In the genomic region with DNA sequence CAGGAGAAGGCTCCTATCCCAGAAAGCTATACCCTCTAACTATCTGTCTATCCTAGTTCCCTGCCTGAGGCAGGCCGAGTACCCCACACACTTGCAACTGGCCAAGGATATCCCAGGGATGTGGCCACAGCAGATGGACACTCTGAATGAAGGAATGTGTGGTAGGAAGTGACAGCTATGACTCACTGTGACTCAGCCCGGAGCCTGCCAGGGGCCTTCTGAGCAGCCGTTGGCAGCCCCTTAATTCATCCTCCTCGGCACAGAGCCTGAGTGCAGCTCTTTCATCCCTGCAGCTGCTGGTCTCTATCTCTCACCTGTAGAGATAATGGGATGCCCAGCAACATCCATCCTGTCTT, we compare ENCODE assay signal across 9 mouse cellular contexts.
A peak's percentile ranks its signal among the peaks of the same experiment; 100 is the strongest.
DNase-seq lines count a peak whose midpoint lies in the region; ATAC-seq lines count a peak whose summit lies in the region.
"Had no signal": no experiment of that assay in that cellular context is flagged by ENCODE, and none has a peak within 500 bp of the region (broad histone marks: within the 10 kb centered on the region; RNA-seq: fewer than 3 reads in every experiment).

No protein-coding gene starts in this region.

- H3K27me3 ChIP-seq in hindbrain, embryonic 12.5 days: no peaks in the 10 kb centered on the region

- no peaks in the 10 kb centered on the region for H3K36me3 ChIP-seq in hindbrain, embryonic 12.5 days
- H3K36me3 ChIP-seq: neural tube, embryonic 12.5 days had no signal

- peaks cover 16% of the 10 kb centered on the region for H3K4me1 ChIP-seq in hindbrain, embryonic 12.5 days

- H3K9me3 ChIP-seq in hindbrain, embryonic 12.5 days (replicated peaks): no peaks in the 10 kb centered on the region
- H3K9me3 ChIP-seq: neural tube, embryonic 12.5 days had no signal

- no peak overlapping the region for H3K9ac ChIP-seq in hindbrain, embryonic 12.5 days
- H3K9ac ChIP-seq: hindbrain, embryonic 14.5 days; neural tube, embryonic 12.5 days had no signal

- no peak overlapping the region for H3K4me2 ChIP-seq in hindbrain, embryonic 12.5 days (replicated peaks)
- H3K4me2 ChIP-seq: hindbrain, embryonic 14.5 days; neural tube, embryonic 12.5 days had no signal

- no peak for ATAC-seq in hindbrain, embryonic 12.5 days (ENCODE audit: low FRiP score)

- WGBS in hindbrain, embryonic 12.5 days: 79% methylated on average over 4 of the region's 4 CpGs

- no peak overlapping the region for H3K27ac ChIP-seq in hindbrain, embryonic 12.5 days
- H3K27ac ChIP-seq: hindbrain, embryonic 14.5 days; neural tube, embryonic 12.5 days had no signal

- no peak overlapping the region for H3K4me3 ChIP-seq in hindbrain, embryonic 12.5 days
- H3K4me3 ChIP-seq: neural tube, embryonic 12.5 days had no signal

- DNase-seq in urinary bladder, postnatal 14 days (ENCODE audit: low spot score): peak; percentile 56
- DNase-seq in urinary bladder, postnatal 4 days (ENCODE audit: low spot score in 2 of 2): no peak
- peak; percentile 31 to 35 for DNase-seq in cerebellum, postnatal 14 days
- DNase-seq in left cerebral cortex, adult 9 months (ENCODE audit: low spot score in 2 of 2): peak; percentile 14 to 70
- no peak for DNase-seq in thymus, postnatal 4 days
- no peak for DNase-seq in layer of hippocampus, postnatal 25 days (ENCODE audit: extremely low spot score in 1 of 2, low spot score in 1 of 2)

Comparison
In these comparisons a context has a peak if more than half of its experiments do, and no peak if none do; other contexts are left out.
1. DNase-seq: peak in urinary bladder, postnatal 14 days (single experiment), cerebellum, postnatal 14 days (2 of 2) and left cerebral cortex, adult 9 months (2 of 2); none in urinary bladder, postnatal 4 days (0 of 2), thymus, postnatal 4 days (single experiment) and layer of hippocampus, postnatal 25 days (0 of 2).